Mouse (Mus musculus): Measurements from ENCODE around the gene Ttc7b.

The Ttc7b gene

GRCm38 (mm10) chr12:100525939-100526338 is 5.3 kb upstream of the Ttc7b start:
- DNase-seq (ENCODE audit: extremely low read depth, low read depth): no peak

GRCm38 (mm10) chr12:100520077-100520793 is 391 bp downstream of the Ttc7b start:
- no peak for DNase-seq (ENCODE audit: extremely low read depth, low read depth)

- DNase-seq (ENCODE audit: extremely low read depth, low read depth): no peak
These were observed 946 bp downstream of the Ttc7b start for GRCm38 (mm10) chr12:100519684-100520076.

- DNase-seq (ENCODE audit: extremely low read depth, low read depth): no peak
These were observed 3.3 kb downstream of the Ttc7b start for GRCm38 (mm10) chr12:100517371-100517770.

- no peak for DNase-seq (ENCODE audit: extremely low read depth, low read depth)
These were observed 4.3 kb downstream of the Ttc7b start for GRCm38 (mm10) chr12:100516161-100516838.

- DNase-seq (ENCODE audit: extremely low read depth, low read depth): no peak
These were observed 5.1 kb downstream of the Ttc7b start for GRCm38 (mm10) chr12:100515493-100515892.

- no peak for DNase-seq (ENCODE audit: extremely low read depth, low read depth)
These were observed 6.0 kb downstream of the Ttc7b start for GRCm38 (mm10) chr12:100514611-100515010.

- DNase-seq (ENCODE audit: extremely low read depth, low read depth): no peak
These were observed 7.5 kb downstream of the Ttc7b start for GRCm38 (mm10) chr12:100513131-100513530.

- DNase-seq (ENCODE audit: extremely low read depth, low read depth): no peak
These were observed 8.0 kb downstream of the Ttc7b start for GRCm38 (mm10) chr12:100512641-100513040.

GRCm38 (mm10) chr12:100509615-100510282 is 10.9 kb downstream of the Ttc7b start:
- DNase-seq (ENCODE audit: extremely low read depth, low read depth): no peak

- peak; percentile 82 for DNase-seq (ENCODE audit: extremely low read depth, low read depth)
These were observed 12.0 kb downstream of the Ttc7b start for GRCm38 (mm10) chr12:100508668-100509067.

GRCm38 (mm10) chr12:100505484-100505883 is 15.1 kb downstream of the Ttc7b start:
- DNase-seq (ENCODE audit: extremely low read depth, low read depth): peak; percentile 98

- no peak for DNase-seq (ENCODE audit: extremely low read depth, low read depth)
These were observed 16.0 kb downstream of the Ttc7b start for GRCm38 (mm10) chr12:100504585-100504984.

GRCm38 (mm10) chr12:100503659-100504058 is 17.0 kb downstream of the Ttc7b start:
- DNase-seq (ENCODE audit: extremely low read depth, low read depth): no peak

- no peak for DNase-seq (ENCODE audit: extremely low read depth, low read depth)
These were observed 18.1 kb downstream of the Ttc7b start for GRCm38 (mm10) chr12:100502544-100502943.

GRCm38 (mm10) chr12:100501261-100501660 is 19.4 kb downstream of the Ttc7b start:
- no peak for DNase-seq (ENCODE audit: extremely low read depth, low read depth)

GRCm38 (mm10) chr12:100499469-100499868 is 21.2 kb downstream of the Ttc7b start:
- no peak for DNase-seq (ENCODE audit: extremely low read depth, low read depth)

GRCm38 (mm10) chr12:100498006-100498405 is 22.6 kb downstream of the Ttc7b start:
- no peak for DNase-seq (ENCODE audit: extremely low read depth, low read depth)

- no peak for DNase-seq (ENCODE audit: extremely low read depth, low read depth)
These were observed 25.5 kb downstream of the Ttc7b start for GRCm38 (mm10) chr12:100495083-100495482.

GRCm38 (mm10) chr12:100493211-100493610 is 27.4 kb downstream of the Ttc7b start:
- DNase-seq (ENCODE audit: extremely low read depth, low read depth): no peak

- no peak for DNase-seq (ENCODE audit: extremely low read depth, low read depth)
These were observed 27.9 kb downstream of the Ttc7b start for GRCm38 (mm10) chr12:100492676-100493075.

GRCm38 (mm10) chr12:100491967-100492611 is 28.5 kb downstream of the Ttc7b start:
- no peak for DNase-seq (ENCODE audit: extremely low read depth, low read depth)

All from MEL-GATA-1-ER (cell line).